In the genomic region with DNA sequence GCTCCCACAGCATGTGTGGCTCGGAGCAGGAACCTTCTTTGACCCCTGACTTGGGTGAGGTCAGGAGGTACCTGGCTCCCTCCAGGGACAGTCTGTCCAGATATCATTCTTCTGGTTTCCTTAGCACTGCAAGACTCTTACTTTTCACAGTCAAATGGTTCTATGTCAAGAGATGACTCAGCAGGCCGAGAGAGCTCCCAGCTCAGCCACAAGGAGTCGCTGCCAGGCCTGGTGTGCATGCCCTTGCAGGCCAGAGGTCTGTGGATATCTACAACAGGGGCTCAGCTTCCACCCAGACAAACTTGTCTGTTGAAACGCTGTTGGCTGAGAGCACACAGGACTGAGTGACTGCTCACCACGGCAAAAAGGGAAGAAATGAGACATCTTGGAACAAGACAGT, we compare ENCODE assay signal across 10 mouse cellular contexts. TPM values are rescaled to one million over a fixed set of nuclear protein-coding genes. Genes with fewer than 3 reads are reported as not detected.
DNase-seq lines count a peak whose midpoint lies in the region; ATAC-seq and TF ChIP-seq lines count a peak whose summit lies in the region.
"Had no signal": no experiment of that assay in that cellular context is flagged by ENCODE, and none has a peak within 500 bp of the region (broad histone marks: within the 10 kb centered on the region; RNA-seq: fewer than 3 reads in every experiment).

No protein-coding gene starts in this region.

- no peaks in the 10 kb centered on the region for H3K36me3 ChIP-seq in neural tube, embryonic 11.5 days (ENCODE audit: control insufficient read depth, insufficient read depth, low read length)
- no peaks in the 10 kb centered on the region for H3K36me3 ChIP-seq in embryonic facial prominence, embryonic 14.5 days (ENCODE audit: control insufficient read depth, insufficient read depth, low read length)
- no peaks in the 10 kb centered on the region for H3K36me3 ChIP-seq in liver, postnatal 0 days (replicated peaks; ENCODE audit: insufficient read depth, low read length)
- peaks cover 99% of the 10 kb centered on the region for H3K36me3 ChIP-seq in thymus, adult 2 months (ENCODE audit: control insufficient read depth, insufficient read depth, low read length)
- H3K36me3 ChIP-seq: heart, embryonic 15.5 days had no signal

- TF ChIP-seq EP300 in liver, postnatal 0 days (IDR thresholded peaks at IDR 0.05; ENCODE audit: low read depth) = no peak

- ATAC-seq in neural tube, embryonic 11.5 days (ENCODE audit: insufficient read depth, low FRiP score, low TSS enrichment) = no peak
- 0 out of 2 replicates have a peak, but pooled peaks have one; percentile 18 for ATAC-seq in embryonic facial prominence, embryonic 14.5 days (ENCODE audit: low read depth)
- no peak for ATAC-seq in liver, postnatal 0 days
- ATAC-seq in cerebellum, adult (ENCODE audit: insufficient number of reproducible peaks, low FRiP score, low TSS enrichment) = no peak

- TF ChIP-seq CTCF in liver, postnatal 0 days (IDR thresholded peaks at IDR 0.05; ENCODE audit: low read depth) = peak; percentile 83
- peak; percentile 47; the same call in 1 of the 2 replicates for TF ChIP-seq CTCF in thymus, adult 2 months (IDR thresholded peaks at IDR 0.05; ENCODE audit: borderline replicate concordance, control insufficient read depth, extremely low read depth, insufficient read depth, low read length, poor library complexity)

- no peaks in the 10 kb centered on the region for H3K4me1 ChIP-seq in neural tube, embryonic 11.5 days (ENCODE audit: control insufficient read depth, insufficient read depth, low read length)
- 0 out of 2 replicates have a peak, but pooled peaks cover 5% of the 10 kb centered on the region for H3K4me1 ChIP-seq in embryonic facial prominence, embryonic 14.5 days (ENCODE audit: control insufficient read depth, insufficient read depth, low read length)
- 0 out of 2 replicates have a peak, but pooled peaks cover 3% of the 10 kb centered on the region for H3K4me1 ChIP-seq in liver, postnatal 0 days (ENCODE audit: insufficient read depth)
- H3K4me1 ChIP-seq in thymus, adult 2 months (replicated peaks; ENCODE audit: control insufficient read depth, insufficient read depth, low read length) = peaks cover 74% of the 10 kb centered on the region
- H3K4me1 ChIP-seq: neural tube, embryonic 12.5 days had no signal

- DNase-seq in adrenal gland, adult (ENCODE audit: inconsistent age in 2 of 2, low spot score in 1 of 2) = peak; percentile 85 to 92
- DNase-seq in adrenal gland, adult 8-10 months = no peak
- peak; percentile 22 for DNase-seq in neural tube, embryonic 11.5 days (ENCODE audit: low spot score)
- no peak for DNase-seq in neural tube, embryonic 10.5 days (ENCODE audit: extremely low spot score, low spot score)
- DNase-seq in embryonic facial prominence, embryonic 14.5 days (ENCODE audit: low spot score) = no peak
- DNase-seq in liver, postnatal 0 days = peak; percentile 71
- peak; percentile 50 for DNase-seq in thymus, adult 2 months

- TF ChIP-seq POLR2A in thymus, adult 2 months (IDR thresholded peaks at IDR 0.05; ENCODE audit: control insufficient read depth, extremely low read depth, insufficient read depth, low read length, poor library complexity) = no peak

- H3K27ac ChIP-seq in neural tube, embryonic 11.5 days (ENCODE audit: low read depth, low read length) = no peak overlapping the region
- no peak overlapping the region for H3K27ac ChIP-seq in embryonic facial prominence, embryonic 14.5 days (replicated peaks; ENCODE audit: low read depth, low read length)
- no peak overlapping the region for H3K27ac ChIP-seq in liver, postnatal 0 days (ENCODE audit: low read depth)
- H3K27ac ChIP-seq in thymus, adult 2 months (ENCODE audit: control insufficient read depth, insufficient read depth, low read length) = peak overlapping the region; percentile 39; the same call in 1 of the 2 replicates
- H3K27ac ChIP-seq: heart, embryonic 15.5 days; neural tube, embryonic 12.5 days had no signal

- no peak overlapping the region for H3K4me2 ChIP-seq in neural tube, embryonic 11.5 days (ENCODE audit: low read depth)
- no peak overlapping the region for H3K4me2 ChIP-seq in embryonic facial prominence, embryonic 14.5 days (ENCODE audit: low read depth, low read length)
- H3K4me2 ChIP-seq in liver, postnatal 0 days (ENCODE audit: low read depth, low read length) = no peak overlapping the region
- H3K4me2 ChIP-seq: heart, embryonic 15.5 days; neural tube, embryonic 12.5 days had no signal

- no peak overlapping the region for H3K4me3 ChIP-seq in neural tube, embryonic 11.5 days (ENCODE audit: low read depth, low read length)
- H3K4me3 ChIP-seq in embryonic facial prominence, embryonic 14.5 days (ENCODE audit: low read depth, low read length) = no peak overlapping the region
- H3K4me3 ChIP-seq in liver, postnatal 0 days (ENCODE audit: low read depth, low read length) = no peak overlapping the region
- H3K4me3 ChIP-seq in thymus, adult 2 months (ENCODE audit: control insufficient read depth, insufficient read depth, low read length) = no peak overlapping the region
- H3K4me3 ChIP-seq: heart, embryonic 15.5 days; neural tube, embryonic 12.5 days had no signal

- no peaks in the 10 kb centered on the region for H3K9me3 ChIP-seq in neural tube, embryonic 11.5 days (ENCODE audit: control insufficient read depth, low read length)
- no peaks in the 10 kb centered on the region for H3K9me3 ChIP-seq in embryonic facial prominence, embryonic 14.5 days (ENCODE audit: control insufficient read depth, low read length)
- H3K9me3 ChIP-seq in liver, postnatal 0 days (ENCODE audit: low read length) = no peaks in the 10 kb centered on the region
- H3K9me3 ChIP-seq: heart, embryonic 15.5 days; neural tube, embryonic 12.5 days had no signal

- no peaks in the 10 kb centered on the region for H3K27me3 ChIP-seq in neural tube, embryonic 11.5 days (ENCODE audit: control insufficient read depth, insufficient read depth, low read length)
- H3K27me3 ChIP-seq in embryonic facial prominence, embryonic 14.5 days (replicated peaks; ENCODE audit: control insufficient read depth, insufficient read depth, low read length) = no peaks in the 10 kb centered on the region
- H3K27me3 ChIP-seq in liver, postnatal 0 days (ENCODE audit: insufficient read depth, low read length) = no peaks in the 10 kb centered on the region
- no peaks in the 10 kb centered on the region for H3K27me3 ChIP-seq in thymus, adult 2 months (ENCODE audit: control insufficient read depth, insufficient read depth, low read length)
- H3K27me3 ChIP-seq: heart, embryonic 15.5 days; neural tube, embryonic 12.5 days had no signal

- WGBS in neural tube, embryonic 11.5 days = 63% methylated on average over 5 of the region's 5 CpGs
- WGBS in embryonic facial prominence, embryonic 14.5 days = 55% methylated on average over 5 of the region's 5 CpGs
- WGBS in liver, postnatal 0 days (ENCODE audit: insufficient replicate concordance) = 30% methylated on average over 5 of the region's 5 CpGs
- WGBS in thymus, adult 2 months = 29% methylated on average over 5 of the region's 5 CpGs

- no peak overlapping the region for H3K9ac ChIP-seq in neural tube, embryonic 11.5 days (ENCODE audit: low read length)
- H3K9ac ChIP-seq in embryonic facial prominence, embryonic 14.5 days (ENCODE audit: low read depth, low read length) = no peak overlapping the region
- no peak overlapping the region for H3K9ac ChIP-seq in liver, postnatal 0 days (replicated peaks)
- H3K9ac ChIP-seq: heart, embryonic 15.5 days; neural tube, embryonic 12.5 days had no signal

RNA-seq across cellular contexts. Expression of a gene that starts 20.9 kb away (rescaled TPM):
- total RNA-seq in adrenal gland, adult 8-10 months (2022) = 10 to 100 TPM; 36.9 to 81.7 (median 55.2) TPM
- polyA plus RNA-seq in neural tube, embryonic 11.5 days (2014; fragmentation: Nextera tagmentation; extraction: Ambion mirVana) = 10.6 and 12.7 TPM in 2 replicates
- 17.8 and 27.7 TPM in 2 replicates for polyA plus RNA-seq in embryonic facial prominence, embryonic 14.5 days (2014; fragmentation: Nextera tagmentation; extraction: Ambion mirVana)
- polyA plus RNA-seq in liver, postnatal 0 days (2015; fragmentation: Nextera tagmentation; extraction: Ambion mirVana) = 1.4 and 1.5 TPM in 2 replicates
- polyA plus RNA-seq in thymus, adult 2 months (2012; rRNA removed) = 2,910 and 3,273 TPM in 2 replicates

RNA-seq across cellular contexts. Expression of a gene that starts 30.1 kb away (rescaled TPM):
- total RNA-seq in adrenal gland, adult 8-10 months (2022) = 100 to 1,000 TPM; 463 to 561 (median 519) TPM
- 915 and 972 TPM in 2 replicates for polyA plus RNA-seq in neural tube, embryonic 11.5 days (2014; fragmentation: Nextera tagmentation; extraction: Ambion mirVana)
- 737 and 739 TPM in 2 replicates for polyA plus RNA-seq in embryonic facial prominence, embryonic 14.5 days (2014; fragmentation: Nextera tagmentation; extraction: Ambion mirVana)
- 289 and 296 TPM in 2 replicates for polyA plus RNA-seq in liver, postnatal 0 days (2015; fragmentation: Nextera tagmentation; extraction: Ambion mirVana)
- polyA plus RNA-seq in thymus, adult 2 months (2012; rRNA removed) = 35.1 and 35.9 TPM in 2 replicates

RNA-seq across cellular contexts. Expression of a gene that starts 48.1 kb away (rescaled TPM):
- total RNA-seq in adrenal gland, adult 8-10 months (2022) = not detected
- polyA plus RNA-seq in neural tube, embryonic 11.5 days (2014; fragmentation: Nextera tagmentation; extraction: Ambion mirVana) = not detected in 2 replicates
- not detected in 2 replicates for polyA plus RNA-seq in embryonic facial prominence, embryonic 14.5 days (2014; fragmentation: Nextera tagmentation; extraction: Ambion mirVana)
- not detected in 2 replicates for polyA plus RNA-seq in liver, postnatal 0 days (2015; fragmentation: Nextera tagmentation; extraction: Ambion mirVana)
- 0.15 TPM in 1 of 2 replicates, not detected in the other for polyA plus RNA-seq in thymus, adult 2 months (2012; rRNA removed)
- polyA plus RNA-seq: heart, embryonic 15.5 days; neural tube, embryonic 12.5 days had no signal

Comparison
In these comparisons a context has a peak if more than half of its experiments do, and no peak if none do; other contexts are left out.
1. DNase-seq: peak in adrenal gland, adult (2 of 2), neural tube, embryonic 11.5 days (single experiment), liver, postnatal 0 days (single experiment) and thymus, adult 2 months (single experiment); none in adrenal gland, adult 8-10 months (single experiment), neural tube, embryonic 10.5 days (single experiment) and embryonic facial prominence, embryonic 14.5 days (single experiment).
2. RNA of a gene that starts 20.9 kb away (polyA plus RNA-seq): 2,910 to 3,273 TPM in thymus, adult 2 months; 17.8 to 27.7 TPM in embryonic facial prominence, embryonic 14.5 days, 10.6 to 12.7 TPM in neural tube, embryonic 11.5 days and 1.4 to 1.5 TPM in liver, postnatal 0 days; every median in the first group is over 100 times any median in the second.